Mouse (Mus musculus) megakaryocyte, adult 5-6 weeks (primary cell): ENCODE data around the gene Rapgef5. TPM values are rescaled to one million over a fixed set of nuclear protein-coding genes. Genes with fewer than 3 reads are reported as not detected.
"Not testable (repeated sequence)": the region's sequence is repeated elsewhere in the genome, so short reads cannot be mapped to it uniquely, and the experiment has no call there.

ENCODE experiments used
- ATAC-seq: 2 replicates; pipeline ENCODE4 v1.8.0; 2016; ENCODE audit warnings: mild to moderate bottlenecking, inconsistent platforms; ENCODE audit not compliant: poor library complexity, severe bottlenecking
- total RNA-seq, 2 experiments: library from RNA; stranded (forward) in 1 of 2; stranded (reverse) in 1 of 2; fragments of 153-499, 151-499 nt in 1 of 2; fragments of 221-1000, 200-1000 nt in 1 of 2; gene quantifications; 2 replicates each; pipeline versions ENCODE4 v1.2.3 to v1.2.4; 2015 to 2017

Gene Rapgef5
- total RNA-seq, 2 experiments from 2014 or later = 0.44 to 0.45 TPM

GRCm38 (mm10) chr12:117760373-117760772, 244.1 kb downstream of the Rapgef5 start:
- ATAC-seq = no peak

GRCm38 (mm10) chr12:117760846-117761245, 244.6 kb downstream of the Rapgef5 start:
- ATAC-seq = no peak

- no peak for ATAC-seq
Measured at GRCm38 (mm10) chr12:117761698-117762097, 245.4 kb downstream of the Rapgef5 start.

GRCm38 (mm10) chr12:117763247-117763646, 247.0 kb downstream of the Rapgef5 start:
- no peak for ATAC-seq

GRCm38 (mm10) chr12:117764839-117765238, 248.6 kb downstream of the Rapgef5 start:
- ATAC-seq = peak; percentile 90

- ATAC-seq = peak; percentile 47; the same call in 1 of the 2 replicates
Measured at GRCm38 (mm10) chr12:117769113-117769512, 252.8 kb downstream of the Rapgef5 start.

- ATAC-seq = no peak
Measured at GRCm38 (mm10) chr12:117770211-117770610, 253.9 kb downstream of the Rapgef5 start.

GRCm38 (mm10) chr12:117771156-117771555, 254.9 kb downstream of the Rapgef5 start:
- peak; percentile 17; the same call in 1 of the 2 replicates for ATAC-seq

GRCm38 (mm10) chr12:117772638-117773037, 256.4 kb downstream of the Rapgef5 start:
- ATAC-seq = peak; percentile 69

- ATAC-seq = no peak
Measured at GRCm38 (mm10) chr12:117776841-117777240, 260.6 kb downstream of the Rapgef5 start.

- ATAC-seq = no peak
Measured at GRCm38 (mm10) chr12:117781360-117781759, 265.1 kb downstream of the Rapgef5 start.

- ATAC-seq = no peak
Measured at GRCm38 (mm10) chr12:117783426-117783825, 267.1 kb downstream of the Rapgef5 start.

- ATAC-seq = no peak
Measured at GRCm38 (mm10) chr12:117786621-117787020, 270.3 kb downstream of the Rapgef5 start.

- no peak for ATAC-seq
Measured at GRCm38 (mm10) chr12:117788513-117789011, 272.3 kb downstream of the Rapgef5 start.

- ATAC-seq = no peak
Measured at GRCm38 (mm10) chr12:117789017-117789416, 272.7 kb downstream of the Rapgef5 start.

- no peak for ATAC-seq
Measured at GRCm38 (mm10) chr12:117795303-117795702, 279.0 kb downstream of the Rapgef5 start.

GRCm38 (mm10) chr12:117803989-117804388, 287.7 kb downstream of the Rapgef5 start, which contains the start of gene Cdca7l:
TSS of gene Cdca7l (plus strand) at chr12:117804289.
- ATAC-seq = not testable (repeated sequence)

GRCm38 (mm10) chr12:117805576-117805975, 289.3 kb downstream of the Rapgef5 start:
- ATAC-seq = no peak

- no peak for ATAC-seq
Measured at GRCm38 (mm10) chr12:117806007-117806451, 289.8 kb downstream of the Rapgef5 start.

- ATAC-seq = no peak
Measured at GRCm38 (mm10) chr12:117806470-117806869, 290.2 kb downstream of the Rapgef5 start.

GRCm38 (mm10) chr12:117807637-117808036, 291.4 kb downstream of the Rapgef5 start:
- ATAC-seq = no peak

- no peak for ATAC-seq
Measured at GRCm38 (mm10) chr12:117808355-117809326, 292.4 kb downstream of the Rapgef5 start.
